Mouse (Mus musculus): ENCODE measurements around the gene Epc2.

The Epc2 gene

GRCm38 (mm10) chr2:49582546-49582945, 131.3 kb downstream of the Epc2 start:
- TF ChIP-seq POU5F1 (IDR thresholded peaks at IDR 0.05; ENCODE audit: borderline replicate concordance, low read length): no peak
- TF ChIP-seq CTCF (conservative IDR thresholded peaks at IDR 0.05; ENCODE audit: low read length): no peak
- no peak for TF ChIP-seq NANOG (IDR thresholded peaks at IDR 0.05; ENCODE audit: borderline replicate concordance, low read length)
- H3K9me3 ChIP-seq (ENCODE audit: low read length): no peaks in the 10 kb centered on the region
- H3K4me3 ChIP-seq (replicated peaks; ENCODE audit: low read length): no peak overlapping the region
- no peaks in the 10 kb centered on the region for H3K27me3 ChIP-seq (ENCODE audit: insufficient read depth, low read length)
- H3K36me3 ChIP-seq (ENCODE audit: insufficient read depth, low read length): no peaks in the 10 kb centered on the region
- peaks cover 3% of the 10 kb centered on the region; the same call in 1 of the 2 replicates for H3K4me1 ChIP-seq (replicated peaks; ENCODE audit: low read depth, low read length)

GRCm38 (mm10) chr2:49583311-49583710, 132.0 kb downstream of the Epc2 start:
- Histone ChIP-seq H3K36me3 (ENCODE audit: insufficient read depth, low read length) (no peaks in the 10 kb centered on the region), H3K9me3 (ENCODE audit: low read length) (no peaks in the 10 kb centered on the region), H3K4me1 (replicated peaks; ENCODE audit: low read depth, low read length) (peaks cover 3% of the 10 kb centered on the region; the same call in 1 of the 2 replicates), H3K4me3 (replicated peaks; ENCODE audit: low read length) (no peak overlapping the region), H3K27me3 (ENCODE audit: insufficient read depth, low read length) (no peaks in the 10 kb centered on the region)
- TF ChIP-seq NANOG (IDR thresholded peaks at IDR 0.05; ENCODE audit: borderline replicate concordance, low read length) (no peak), CTCF (conservative IDR thresholded peaks at IDR 0.05; ENCODE audit: low read length) (no peak), POU5F1 (IDR thresholded peaks at IDR 0.05; ENCODE audit: borderline replicate concordance, low read length) (no peak)

GRCm38 (mm10) chr2:49590450-49590849, 139.2 kb downstream of the Epc2 start:
- peaks cover 15% of the 10 kb centered on the region for H3K4me1 ChIP-seq (replicated peaks; ENCODE audit: low read depth, low read length)
- no peaks in the 10 kb centered on the region for H3K36me3 ChIP-seq (ENCODE audit: insufficient read depth, low read length)
- H3K4me3 ChIP-seq (replicated peaks; ENCODE audit: low read length): no peak overlapping the region
- H3K27me3 ChIP-seq (ENCODE audit: insufficient read depth, low read length): no peaks in the 10 kb centered on the region
- no peaks in the 10 kb centered on the region for H3K9me3 ChIP-seq (ENCODE audit: low read length)
- TF ChIP-seq CTCF (conservative IDR thresholded peaks at IDR 0.05; ENCODE audit: low read length) (no peak), POU5F1 (IDR thresholded peaks at IDR 0.05; ENCODE audit: borderline replicate concordance, low read length) (no peak), NANOG (IDR thresholded peaks at IDR 0.05; ENCODE audit: borderline replicate concordance, low read length) (no peak)

GRCm38 (mm10) chr2:49592926-49593325, 141.6 kb downstream of the Epc2 start:
- no peaks in the 10 kb centered on the region for H3K36me3 ChIP-seq (ENCODE audit: insufficient read depth, low read length)
- no peaks in the 10 kb centered on the region for H3K27me3 ChIP-seq (ENCODE audit: insufficient read depth, low read length)
- H3K4me1 ChIP-seq (replicated peaks; ENCODE audit: low read depth, low read length): peaks cover 15% of the 10 kb centered on the region
- no peak overlapping the region for H3K4me3 ChIP-seq (replicated peaks; ENCODE audit: low read length)
- no peaks in the 10 kb centered on the region for H3K9me3 ChIP-seq (ENCODE audit: low read length)
- no peak for TF ChIP-seq NANOG (IDR thresholded peaks at IDR 0.05; ENCODE audit: borderline replicate concordance, low read length)

GRCm38 (mm10) chr2:49594886-49595285, 143.6 kb downstream of the Epc2 start:
- Histone ChIP-seq H3K9me3 (ENCODE audit: low read length) (no peaks in the 10 kb centered on the region), H3K4me3 (replicated peaks; ENCODE audit: low read length) (no peak overlapping the region), H3K27me3 (ENCODE audit: insufficient read depth, low read length) (no peaks in the 10 kb centered on the region), H3K36me3 (ENCODE audit: insufficient read depth, low read length) (no peaks in the 10 kb centered on the region), H3K4me1 (replicated peaks; ENCODE audit: low read depth, low read length) (peaks cover 15% of the 10 kb centered on the region)
- TF ChIP-seq POU5F1 (IDR thresholded peaks at IDR 0.05; ENCODE audit: borderline replicate concordance, low read length): no peak
- no peak for TF ChIP-seq CTCF (conservative IDR thresholded peaks at IDR 0.05; ENCODE audit: low read length)
- TF ChIP-seq NANOG (IDR thresholded peaks at IDR 0.05; ENCODE audit: borderline replicate concordance, low read length): no peak

- H3K4me1 ChIP-seq (replicated peaks; ENCODE audit: low read depth, low read length): peaks cover 15% of the 10 kb centered on the region
- no peak for TF ChIP-seq CTCF (conservative IDR thresholded peaks at IDR 0.05; ENCODE audit: low read length)
- TF ChIP-seq POU5F1 (IDR thresholded peaks at IDR 0.05; ENCODE audit: borderline replicate concordance, low read length): no peak
- TF ChIP-seq NANOG (IDR thresholded peaks at IDR 0.05; ENCODE audit: borderline replicate concordance, low read length): no peak
- no peak overlapping the region for H3K4me3 ChIP-seq (replicated peaks; ENCODE audit: low read length)
- no peaks in the 10 kb centered on the region for H3K27me3 ChIP-seq (ENCODE audit: insufficient read depth, low read length)
- no peaks in the 10 kb centered on the region for H3K36me3 ChIP-seq (ENCODE audit: insufficient read depth, low read length)
- H3K9me3 ChIP-seq (ENCODE audit: low read length): peaks cover 6% of the 10 kb centered on the region
These were observed 145.0 kb downstream of the Epc2 start for GRCm38 (mm10) chr2:49596318-49596717.

GRCm38 (mm10) chr2:49600021-49600681, 148.9 kb downstream of the Epc2 start:
- no peak for TF ChIP-seq CTCF (conservative IDR thresholded peaks at IDR 0.05; ENCODE audit: low read length)
- no peak for TF ChIP-seq NANOG (IDR thresholded peaks at IDR 0.05; ENCODE audit: borderline replicate concordance, low read length)
- no peak for TF ChIP-seq POU5F1 (IDR thresholded peaks at IDR 0.05; ENCODE audit: borderline replicate concordance, low read length)
- peaks cover 1% of the 10 kb centered on the region for H3K4me1 ChIP-seq (replicated peaks; ENCODE audit: low read depth, low read length)
- H3K9me3 ChIP-seq (ENCODE audit: low read length): peaks cover 30% of the 10 kb centered on the region
- no peaks in the 10 kb centered on the region for H3K27me3 ChIP-seq (ENCODE audit: insufficient read depth, low read length)
- no peaks in the 10 kb centered on the region for H3K36me3 ChIP-seq (ENCODE audit: insufficient read depth, low read length)
- no peak overlapping the region for H3K4me3 ChIP-seq (replicated peaks; ENCODE audit: low read length)

Measured in E14TG2a.4 (cell line).